Mouse (Mus musculus): ENCODE measurements around the gene Praf2.

DNA sequence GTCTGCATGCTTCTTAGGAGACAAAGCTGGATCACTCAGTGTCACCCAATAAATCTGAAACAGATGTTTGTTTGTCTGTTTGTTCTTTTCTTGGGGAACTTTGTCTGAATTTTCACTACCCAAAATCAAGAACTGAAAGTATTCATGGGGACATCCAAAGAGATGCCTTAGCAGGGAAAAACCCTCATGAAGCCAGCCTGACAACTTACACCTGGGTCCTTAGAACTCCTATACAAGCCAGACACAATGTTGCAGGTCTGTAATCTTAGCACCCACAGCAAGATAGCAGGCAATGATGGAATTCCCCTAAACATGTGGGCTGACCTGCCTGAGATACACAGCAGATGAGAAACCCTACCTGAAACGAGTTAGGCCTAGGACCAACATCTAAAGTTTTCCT lies 16.7 kb downstream of the Praf2 start:
- TF ChIP-seq CTCF (IDR thresholded peaks at IDR 0.05; ENCODE audit: low read depth) = no peak
- no peak for TF ChIP-seq EP300 (IDR thresholded peaks at IDR 0.05; ENCODE audit: low read depth)

Measured in liver, postnatal 0 days (tissue).